Mouse (Mus musculus): ENCODE results near the gene Rtraf.
"Not testable (repeated sequence)": the region's sequence is repeated elsewhere in the genome, so short reads cannot be mapped to it uniquely, and the experiment has no call there.

The Rtraf gene

DNA sequence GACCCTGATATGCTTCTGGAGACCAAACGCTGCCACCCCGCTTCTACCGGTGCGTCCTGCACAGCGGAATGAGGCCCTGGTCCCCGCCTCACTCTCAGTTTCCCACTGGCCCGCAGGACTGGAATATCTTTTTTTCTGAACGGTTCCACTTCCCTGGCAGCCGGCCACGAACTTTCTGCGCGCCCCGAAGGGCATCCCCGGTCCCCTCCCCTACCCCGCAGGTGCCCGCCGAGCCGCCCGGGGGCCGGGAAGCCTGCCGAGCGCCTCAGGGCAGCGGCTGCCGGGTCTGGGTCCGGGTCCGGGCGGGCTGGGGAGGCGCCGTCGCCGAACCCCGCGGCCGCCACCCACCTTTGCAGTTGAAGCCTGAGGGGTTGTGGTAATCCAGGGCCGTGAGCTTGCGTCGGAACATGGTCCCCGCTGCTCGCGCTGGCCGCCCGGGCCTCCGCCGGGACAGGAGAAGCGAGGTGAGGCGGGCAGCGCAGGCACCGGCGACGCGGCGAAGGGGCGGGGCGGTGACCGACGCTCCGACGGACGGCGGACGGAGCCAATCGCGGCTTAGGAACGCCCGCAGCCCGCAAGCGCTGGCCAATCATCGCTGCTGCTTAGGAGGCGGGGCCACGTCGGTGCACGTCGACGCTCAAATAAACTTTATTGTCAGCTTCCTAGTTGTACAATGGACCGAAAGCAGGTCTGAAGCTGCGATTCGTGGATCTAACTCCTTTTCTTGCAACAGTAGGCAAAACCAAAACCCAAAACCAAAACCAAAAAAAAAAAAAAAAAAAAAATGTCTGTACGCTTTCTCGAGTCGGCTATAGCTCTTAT is at the start of gene Rtraf:
Rtraf (minus strand) TSS at position 504 of the 822 bp plus-strand sequence.
- DNase-seq (ENCODE audit: low read depth, low spot score): peak; percentile 91

DNA sequence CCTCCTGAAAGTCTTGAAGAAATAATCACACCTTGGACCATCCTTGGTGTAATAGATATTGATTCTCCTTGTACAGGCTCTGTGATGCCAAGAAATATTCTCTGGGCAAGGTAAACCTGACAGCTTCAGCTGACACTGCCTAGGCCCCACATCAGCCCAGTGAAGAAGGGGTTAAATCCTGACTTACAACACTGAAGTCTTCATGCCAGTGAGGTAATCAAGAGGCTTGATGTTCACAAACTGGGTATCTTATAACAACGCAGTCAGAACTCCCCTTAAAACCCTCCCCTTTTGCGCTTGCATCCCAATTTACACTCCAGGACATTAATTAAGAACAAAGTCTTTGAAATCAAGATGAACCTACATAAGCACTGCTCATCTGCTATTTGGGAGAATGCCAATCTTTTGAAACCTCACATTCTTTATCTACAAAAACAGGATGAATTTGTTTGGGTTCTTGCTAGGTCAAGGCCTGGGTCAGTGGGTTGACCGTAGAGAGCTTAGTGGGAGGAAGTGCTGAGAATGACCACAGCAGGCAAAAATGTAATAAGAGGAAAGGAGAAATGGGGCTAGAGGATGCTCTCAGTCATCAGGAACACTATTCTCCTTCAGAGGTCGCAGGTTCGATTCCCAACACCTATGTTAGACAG is 43.8 kb upstream of the Rtraf start:
- DNase-seq (ENCODE audit: low read depth, low spot score): no peak

- DNase-seq (ENCODE audit: low read depth, low spot score): not testable (repeated sequence)
Measured at GRCm38 (mm10) chr14:19865121-19865520, 41.5 kb upstream of the Rtraf start.

GRCm38 (mm10) chr14:19861311-19862080 is 37.9 kb upstream of the Rtraf start:
- DNase-seq (ENCODE audit: low read depth, low spot score): no peak

DNA sequence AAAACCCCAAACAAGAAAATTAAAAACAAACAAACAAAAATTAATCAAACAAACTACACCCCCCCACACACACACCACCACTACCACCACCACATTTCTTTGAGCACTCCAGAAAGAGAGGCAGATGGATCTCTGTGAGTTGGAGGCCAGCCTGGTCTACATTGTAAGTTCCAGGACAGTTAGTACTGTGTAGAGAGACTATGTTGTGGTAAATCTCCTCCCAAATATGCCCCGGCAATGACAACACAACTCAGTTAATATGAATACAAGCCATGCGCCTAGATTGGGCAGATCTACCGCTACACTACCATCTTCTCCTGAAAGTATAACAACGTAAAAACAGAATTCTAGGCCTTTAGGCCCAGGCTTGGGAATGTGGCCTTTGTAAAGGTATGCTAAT is 36.7 kb upstream of the Rtraf start:
- DNase-seq (ENCODE audit: low read depth, low spot score): no peak

DNA sequence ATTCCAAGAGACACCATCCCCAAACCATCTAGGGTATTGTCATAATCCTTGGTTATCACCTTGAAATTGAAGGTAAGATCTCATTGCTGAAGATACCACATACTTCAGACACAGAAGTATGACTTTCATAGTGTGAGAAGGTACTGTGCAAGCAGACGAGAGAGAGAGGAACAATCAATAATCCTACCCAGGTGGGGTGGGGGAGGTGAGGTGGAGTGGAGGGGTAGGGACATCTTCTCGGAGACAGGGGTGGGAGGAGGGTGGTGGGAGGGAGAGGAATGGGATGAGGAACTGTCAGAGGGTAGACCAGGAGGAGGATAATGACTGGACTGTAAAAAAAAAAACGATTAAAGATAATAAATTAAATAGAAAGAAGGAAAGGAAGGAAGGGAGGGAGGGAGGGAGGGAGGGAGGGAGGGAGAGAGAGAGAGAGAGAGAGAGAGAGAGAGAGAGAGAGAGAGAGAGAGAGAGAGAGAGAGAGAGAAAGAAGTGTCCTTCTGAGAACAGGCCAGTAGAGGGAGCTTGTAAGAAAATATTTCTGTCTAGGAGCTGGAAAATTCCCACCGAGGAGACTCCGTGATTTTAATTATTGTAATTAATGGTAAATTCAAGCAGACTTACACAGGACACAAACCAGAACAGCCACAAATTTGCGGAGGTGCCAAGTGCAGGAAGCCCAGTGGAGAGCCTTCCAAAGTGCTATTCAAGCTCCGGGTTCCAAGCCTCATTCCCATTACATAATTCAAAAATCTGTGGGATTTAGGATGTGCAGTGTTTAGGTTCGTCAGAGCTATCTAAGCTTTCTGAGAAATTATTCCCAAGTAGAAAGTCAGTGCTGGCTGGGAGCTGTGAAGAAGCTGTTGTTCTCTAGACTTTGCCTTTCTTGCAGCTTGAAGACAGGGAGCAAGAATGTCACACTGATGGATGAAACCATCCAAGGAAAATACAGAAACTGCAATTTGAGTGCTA is 35.5 kb upstream of the Rtraf start:
- DNase-seq (ENCODE audit: low read depth, low spot score): no peak

DNA sequence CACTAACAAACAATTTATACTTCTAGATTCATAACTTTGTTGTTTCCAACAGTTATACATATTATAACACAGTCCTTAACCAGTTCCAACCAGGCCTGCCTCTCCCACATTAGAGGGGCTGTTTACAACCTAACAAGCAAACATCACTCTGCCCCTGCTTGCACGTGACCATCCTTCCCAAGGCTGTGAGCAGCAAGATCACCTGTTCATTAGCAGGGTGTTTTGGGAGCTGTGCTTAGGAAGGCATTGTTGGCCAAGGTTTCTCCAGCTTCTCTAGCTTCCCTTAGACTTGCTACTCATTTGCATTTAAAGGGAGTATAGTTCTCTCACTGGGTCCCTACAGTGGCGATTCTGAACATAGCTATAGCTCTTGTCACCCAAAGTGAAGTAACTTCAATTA is 34.7 kb upstream of the Rtraf start:
- no peak for DNase-seq (ENCODE audit: low read depth, low spot score)

DNA sequence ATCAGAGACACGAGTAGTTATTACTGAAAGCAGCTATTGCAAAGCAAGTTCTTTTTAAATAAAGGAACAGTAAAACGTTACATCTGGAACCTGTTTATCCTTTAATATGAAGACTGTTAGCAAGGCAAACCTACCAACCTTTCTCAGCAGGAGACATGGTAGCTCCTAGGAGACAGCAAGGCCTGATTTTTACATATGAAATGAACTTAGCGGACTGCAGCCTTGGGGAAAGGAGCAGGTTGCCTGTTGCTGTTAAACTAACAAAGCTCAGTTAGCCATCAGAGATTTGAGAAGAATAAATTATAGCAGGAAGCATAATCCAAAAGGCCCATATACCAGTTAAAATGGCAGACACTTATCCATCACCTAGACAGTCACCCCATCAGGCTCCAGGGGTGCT is 29.8 kb upstream of the Rtraf start:
- DNase-seq (ENCODE audit: low read depth, low spot score): no peak

- DNase-seq (ENCODE audit: low read depth, low spot score): peak; percentile 64
Measured at GRCm38 (mm10) chr14:19839600-19840332, 16.1 kb upstream of the Rtraf start.

DNA sequence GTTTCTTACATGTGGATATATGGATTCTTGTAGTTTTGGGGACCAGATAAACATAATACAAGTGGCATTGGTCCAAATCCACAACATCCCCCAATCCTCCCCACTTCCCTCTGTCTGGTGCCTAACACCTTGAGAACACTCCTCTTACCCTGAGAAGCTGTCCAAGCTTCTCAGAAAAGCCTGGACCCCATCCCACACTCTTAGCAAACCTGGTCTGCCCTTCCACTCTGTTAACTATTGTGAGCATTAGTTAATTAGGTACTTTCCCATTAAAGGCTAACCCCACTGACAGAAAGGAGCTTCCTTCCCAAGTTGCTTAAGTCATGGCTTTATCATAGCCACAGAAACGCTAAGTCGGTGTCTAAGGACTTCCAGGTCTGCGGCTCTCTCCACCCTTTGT is 12.7 kb upstream of the Rtraf start:
- DNase-seq (ENCODE audit: low read depth, low spot score): no peak

DNA sequence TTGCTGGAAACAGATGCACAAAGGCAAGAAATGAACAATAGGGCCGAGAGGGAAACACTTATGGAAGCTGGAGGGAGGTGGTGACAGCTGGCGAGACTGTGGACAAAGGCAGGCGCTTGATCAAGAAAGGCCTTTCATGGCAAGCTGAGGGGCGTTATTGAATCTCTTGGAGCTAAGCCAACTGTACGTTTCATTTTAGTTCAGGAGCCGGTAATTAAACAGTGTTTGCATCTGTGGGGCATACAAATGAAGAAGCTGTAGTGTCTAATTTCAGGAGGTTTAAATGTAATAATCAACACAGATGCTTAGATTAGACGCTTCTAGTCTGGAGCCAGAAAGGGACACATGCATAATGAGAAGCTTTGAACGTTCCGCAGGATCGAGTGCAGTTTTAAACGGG is 1.9 kb upstream of the Rtraf start:
- no peak for DNase-seq (ENCODE audit: low read depth, low spot score)

GRCm38 (mm10) chr14:19821686-19822085 is 1.9 kb downstream of the Rtraf start:
- no peak for DNase-seq (ENCODE audit: low read depth, low spot score)

DNA sequence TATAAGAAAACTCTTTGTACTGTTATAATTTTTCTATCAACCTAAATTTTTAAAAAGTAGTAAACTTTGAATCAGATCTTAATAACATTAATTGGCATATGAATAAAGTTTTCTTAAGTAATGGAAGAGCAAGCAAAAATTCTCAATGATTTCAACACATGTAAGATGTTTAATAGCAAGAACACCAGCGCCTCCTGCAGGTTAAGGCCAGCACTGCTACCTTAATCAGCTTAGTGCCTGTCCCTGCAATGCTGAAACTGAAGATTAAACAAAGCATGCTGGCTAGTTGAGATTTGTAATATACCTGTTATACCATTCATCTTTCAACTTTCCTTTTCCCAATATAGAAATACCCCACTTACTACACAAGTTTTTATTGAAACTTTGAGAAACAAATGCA is 5.7 kb downstream of the Rtraf start:
- DNase-seq (ENCODE audit: low read depth, low spot score): peak; percentile 62

DNA sequence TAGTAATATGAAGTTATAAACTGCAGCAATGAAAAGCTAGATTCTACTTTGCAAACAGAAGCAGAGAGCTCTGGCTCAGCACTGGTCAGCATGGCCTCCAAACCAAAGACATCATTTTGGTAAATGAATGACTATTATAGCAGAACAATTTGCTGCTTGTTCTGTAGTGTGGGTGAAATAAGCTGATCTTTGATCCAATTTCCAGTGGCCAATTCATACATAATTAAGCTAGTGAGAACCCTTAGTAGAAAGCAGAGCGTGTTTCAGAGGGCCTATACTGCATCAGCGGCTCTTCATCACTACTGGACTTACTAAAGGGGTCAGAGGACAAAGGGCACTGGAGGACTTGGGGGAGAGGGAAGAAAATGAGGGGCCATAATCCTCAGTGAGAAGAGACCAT is 10.6 kb downstream of the Rtraf start:
- DNase-seq (ENCODE audit: low read depth, low spot score): no peak

- no peak for DNase-seq (ENCODE audit: low read depth, low spot score)
Measured at GRCm38 (mm10) chr14:19809934-19810333, 13.7 kb downstream of the Rtraf start.

- DNase-seq (ENCODE audit: low read depth, low spot score): no peak
Measured at GRCm38 (mm10) chr14:19807858-19808257, 15.8 kb downstream of the Rtraf start.

- DNase-seq (ENCODE audit: low read depth, low spot score): no peak
Measured at GRCm38 (mm10) chr14:19807339-19807738, 16.3 kb downstream of the Rtraf start.

GRCm38 (mm10) chr14:19803623-19804022 is 20.0 kb downstream of the Rtraf start:
- DNase-seq (ENCODE audit: low read depth, low spot score): no peak

DNA sequence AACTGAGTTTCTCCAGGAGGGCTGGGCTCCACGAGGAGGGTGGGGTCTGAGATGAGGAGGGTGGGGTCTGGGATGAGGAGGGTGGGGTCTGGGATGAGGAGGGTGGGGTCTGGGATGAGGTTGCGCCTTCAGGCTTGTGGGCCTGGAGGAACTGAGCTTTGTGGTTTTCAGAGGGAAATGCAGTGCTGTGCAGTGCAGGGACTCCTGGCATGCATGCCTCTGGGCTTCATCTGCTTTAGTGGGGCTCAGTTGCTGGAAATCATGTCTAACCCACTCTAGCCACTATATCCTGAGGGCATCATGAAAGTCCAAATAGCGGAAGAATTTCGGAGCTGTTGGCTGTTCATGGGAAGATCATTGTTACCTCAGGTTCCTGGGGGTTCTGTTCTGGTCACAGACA is 20.4 kb downstream of the Rtraf start:
- DNase-seq (ENCODE audit: low read depth, low spot score): no peak

DNA sequence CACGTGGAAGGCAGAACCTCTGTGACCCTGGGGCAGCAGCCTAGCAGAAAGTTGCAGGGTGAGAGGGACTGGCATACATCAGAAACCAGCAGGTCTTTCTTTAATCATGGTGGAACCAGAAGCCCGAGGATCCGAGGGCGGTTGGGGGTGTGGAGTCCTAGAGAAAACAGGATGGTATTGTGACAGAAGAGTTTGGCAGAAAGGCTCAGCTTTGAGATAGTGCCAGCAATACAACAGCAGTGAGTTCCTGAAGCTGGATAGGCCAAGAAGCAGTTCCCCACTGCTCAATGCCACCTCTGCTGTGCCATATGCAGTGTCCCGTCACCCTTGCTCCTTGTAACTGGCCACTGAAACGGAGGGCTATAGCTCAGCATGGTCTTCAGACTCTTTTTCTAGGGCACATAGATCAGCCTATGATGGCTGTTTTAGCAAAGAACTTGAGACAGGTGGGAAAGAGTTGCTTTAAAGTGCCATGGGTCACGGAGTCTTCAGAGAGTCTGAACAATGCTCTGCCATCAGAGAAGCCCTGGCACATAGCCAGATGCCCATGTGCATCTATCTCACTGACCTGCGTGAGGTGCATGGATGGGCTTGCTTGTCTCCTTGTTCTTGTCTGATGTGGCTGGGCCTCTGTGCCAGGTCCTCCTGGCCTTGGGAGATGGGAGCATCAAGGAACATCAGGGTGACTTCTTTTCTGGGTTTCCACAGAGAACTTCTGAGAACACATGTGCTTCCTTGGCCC is 22.0 kb downstream of the Rtraf start:
- no peak for DNase-seq (ENCODE audit: low read depth, low spot score)

Data from embryo, embryonic 11.5 days (tissue).